Mouse (Mus musculus): Measurements from ENCODE around the gene Efs.

Efs gene

GRCm38 (mm10) chr14:54920076-54920685, 5.7 kb downstream of the Efs start:
- DNase-seq: no peak

- no peak for DNase-seq
These were observed 12.6 kb downstream of the Efs start for GRCm38 (mm10) chr14:54913343-54913742.

- peak; percentile 51 to 58 for DNase-seq
These were observed 13.0 kb downstream of the Efs start, which contains the start of gene Slc22a17 for GRCm38 (mm10) chr14:54912886-54913285. Gene Slc22a17 (minus strand): TSS chr14:54913132.

GRCm38 (mm10) chr14:54912109-54912850, 13.6 kb downstream of the Efs start:
- DNase-seq: no peak

GRCm38 (mm10) chr14:54908682-54909081, 17.2 kb downstream of the Efs start:
- DNase-seq: no peak

GRCm38 (mm10) chr14:54903641-54904040, 22.3 kb downstream of the Efs start:
- no peak for DNase-seq

GRCm38 (mm10) chr14:54900383-54900782, 25.5 kb downstream of the Efs start:
- DNase-seq: peak; percentile 30 to 44

GRCm38 (mm10) chr14:54897445-54897844, 28.5 kb downstream of the Efs start:
- DNase-seq: no peak

GRCm38 (mm10) chr14:54894296-54895151, 31.4 kb downstream of the Efs start:
- peak in 1 of 2 experiments; percentile 20 for DNase-seq

- DNase-seq: peak; percentile 95 to 97
These were observed 32.2 kb downstream of the Efs start for GRCm38 (mm10) chr14:54893651-54894181.

GRCm38 (mm10) chr14:54892200-54892599, 33.7 kb downstream of the Efs start, which contains the start of gene Pabpn1:
Gene Pabpn1 (plus strand): TSS chr14:54892500.
- DNase-seq: no peak

GRCm38 (mm10) chr14:54885309-54885708, 40.6 kb downstream of the Efs start:
- DNase-seq: no peak

- DNase-seq: no peak
These were observed 41.8 kb downstream of the Efs start for GRCm38 (mm10) chr14:54884022-54884712.

- DNase-seq: peak; percentile 33 to 42
These were observed 42.5 kb downstream of the Efs start, which contains the start of the genes Bcl2l2 and Gm20521 for GRCm38 (mm10) chr14:54883154-54884021. Gene Bcl2l2 (plus strand): TSS chr14:54883377. Gene Gm20521 (plus strand): TSS chr14:54883441.

GRCm38 (mm10) chr14:54877048-54877715, 48.7 kb downstream of the Efs start, which contains the start of gene Ppp1r3e:
Gene Ppp1r3e (minus strand): TSS chr14:54877550.
- DNase-seq: peak; percentile 63 to 65

- DNase-seq: peak; percentile 76 to 87
These were observed 49.3 kb downstream of the Efs start for GRCm38 (mm10) chr14:54876539-54877047.

GRCm38 (mm10) chr14:54875844-54876538, 49.9 kb downstream of the Efs start:
- no peak for DNase-seq

- no peak for DNase-seq
These were observed 51.8 kb downstream of the Efs start for GRCm38 (mm10) chr14:54874165-54874564.

- DNase-seq: no peak
These were observed 55.1 kb downstream of the Efs start, which contains the start of gene Homez for GRCm38 (mm10) chr14:54870861-54871260. Gene Homez (minus strand): TSS chr14:54870961.
